ENCODE assay signal across 8 mouse cellular contexts in genomic region chr10:81285694-81286450, GRCm38 (mm10). TPM values are rescaled to one million over a fixed set of nuclear protein-coding genes. Genes with fewer than 3 reads are reported as not detected.
DNase-seq lines count a peak whose midpoint lies in the region; ATAC-seq and TF ChIP-seq lines count a peak whose summit lies in the region.

No protein-coding gene starts in this region.

- H3K27me3 ChIP-seq in forebrain, embryonic 10.5 days (ENCODE audit: poor library complexity, severe bottlenecking), result peaks cover 84% of the 10 kb centered on the region
- peaks cover 41% of the 10 kb centered on the region for H3K27me3 ChIP-seq in lung, embryonic 15.5 days

- peak overlapping the region; percentile 83 for H3K4me2 ChIP-seq in lung, embryonic 15.5 days

- peak; percentile 86 for DNase-seq in ES-CJ7 (ENCODE audit: low read depth, low spot score)
- DNase-seq in c-Kit-positive CD71-negative TER-119-negative erythroid progenitor cells, embryonic 14.5 days (ENCODE audit: low read depth), result peak; percentile 87
- DNase-seq in forebrain, embryonic 10.5 days (ENCODE audit: extremely low spot score, low spot score), result peak; percentile 95
- DNase-seq in heart, postnatal 10 days, result peak; percentile 94 to 95
- DNase-seq in kidney, postnatal 36 days, result peak; percentile 92 to 97
- DNase-seq in thymus, adult 18-20 months, result peak; percentile 87 to 89

- no peaks in the 10 kb centered on the region for H3K9me3 ChIP-seq in forebrain, embryonic 10.5 days
- no peaks in the 10 kb centered on the region for H3K9me3 ChIP-seq in lung, embryonic 15.5 days

- no peak for TF ChIP-seq CTCF in olfactory bulb, adult 2 months (IDR thresholded peaks at IDR 0.05; ENCODE audit: insufficient read depth, low read depth, low read length)

- ATAC-seq in lung, embryonic 15.5 days (ENCODE audit: borderline replicate concordance, extremely low read depth, low FRiP score, low TSS enrichment), result peak; percentile 53; the same call in 1 of the 2 replicates

- no peak for TF ChIP-seq POLR2A in olfactory bulb, adult 2 months (IDR thresholded peaks at IDR 0.05; ENCODE audit: insufficient read depth, low read depth, low read length)

- WGBS in forebrain, embryonic 10.5 days, result 3% methylated on average over 54 of the region's 54 CpGs
- WGBS in lung, embryonic 15.5 days, result 2% methylated on average over 54 of the region's 54 CpGs
- WGBS in olfactory bulb, adult 2 months, result 3% methylated on average over 54 of the region's 54 CpGs

- H3K36me3 ChIP-seq in forebrain, embryonic 10.5 days (replicated peaks), result no peaks in the 10 kb centered on the region
- no peaks in the 10 kb centered on the region for H3K36me3 ChIP-seq in lung, embryonic 15.5 days

- H3K4me3 ChIP-seq in forebrain, embryonic 10.5 days, result peak overlapping the region; percentile 62
- H3K4me3 ChIP-seq in lung, embryonic 15.5 days, result peak overlapping the region; percentile 50
- peak overlapping the region; percentile 29 for H3K4me3 ChIP-seq in olfactory bulb, adult 2 months (ENCODE audit: insufficient read depth, low read depth, low read length)

- peak overlapping the region; percentile 87 for H3K27ac ChIP-seq in forebrain, embryonic 10.5 days
- peak overlapping the region; percentile 76 for H3K27ac ChIP-seq in lung, embryonic 15.5 days
- H3K27ac ChIP-seq in olfactory bulb, adult 2 months (ENCODE audit: insufficient read depth, low read depth, low read length), result no peak overlapping the region

- peak overlapping the region; percentile 45 for H3K9ac ChIP-seq in lung, embryonic 15.5 days

- intact Hi-C loops in heart, postnatal 10 days (cut with DNase I), result no loop called here

- H3K4me1 ChIP-seq in forebrain, embryonic 10.5 days, result peaks cover 51% of the 10 kb centered on the region
- H3K4me1 ChIP-seq in lung, embryonic 15.5 days, result peaks cover 44% of the 10 kb centered on the region
- H3K4me1 ChIP-seq in olfactory bulb, adult 2 months (ENCODE audit: control insufficient read depth, insufficient read depth, low read length), result peaks cover 21% of the 10 kb centered on the region

RNA-seq across cellular contexts. Expression of gene Tjp3, which starts 5.5 kb away (rescaled TPM):
- 8.8 and 10.1 TPM in 2 replicates for polyA plus RNA-seq in forebrain, embryonic 10.5 days (2016; fragmentation: Nextera tagmentation; extraction: Ambion mirVana)
- under 1 TPM; 0.14 to 0.37 TPM for total RNA-seq in heart, postnatal 10 days (2021)
- 26.4 and 28.8 TPM in 2 replicates for polyA plus RNA-seq in lung, embryonic 15.5 days (2015; fragmentation: Nextera tagmentation; extraction: Ambion mirVana)
- not detected in 2 replicates for polyA plus RNA-seq in olfactory bulb, adult 2 months (2012; ENCODE audit: insufficient read depth, insufficient read length, low replicate concordance, missing spikeins)

RNA-seq across cellular contexts. Expression of gene Pip5k1c, which starts 6.9 kb away (rescaled TPM):
- 60.6 and 62.1 TPM in 2 replicates for polyA plus RNA-seq in forebrain, embryonic 10.5 days (2016; fragmentation: Nextera tagmentation; extraction: Ambion mirVana)
- total RNA-seq in heart, postnatal 10 days (2021), result 10 to 100 TPM; 43.2 to 46.4 TPM
- polyA plus RNA-seq in lung, embryonic 15.5 days (2015; fragmentation: Nextera tagmentation; extraction: Ambion mirVana), result 45.4 and 47.0 TPM in 2 replicates
- 935 TPM in 1 of 2 replicates, not detected in the other for polyA plus RNA-seq in olfactory bulb, adult 2 months (2012; ENCODE audit: insufficient read depth, insufficient read length, low replicate concordance, missing spikeins)

RNA-seq across cellular contexts. Expression of gene Apba3, which starts 19.1 kb away (rescaled TPM):
- polyA plus RNA-seq in forebrain, embryonic 10.5 days (2016; fragmentation: Nextera tagmentation; extraction: Ambion mirVana), result 51.9 and 52.1 TPM in 2 replicates
- total RNA-seq in heart, postnatal 10 days (2021), result 10 to 100 TPM; 66.5 to 68.3 TPM
- 60.7 and 66.5 TPM in 2 replicates for polyA plus RNA-seq in lung, embryonic 15.5 days (2015; fragmentation: Nextera tagmentation; extraction: Ambion mirVana)
- not detected in 2 replicates for polyA plus RNA-seq in olfactory bulb, adult 2 months (2012; ENCODE audit: insufficient read depth, insufficient read length, low replicate concordance, missing spikeins)

RNA-seq across cellular contexts. Expression of gene Mrpl54, which starts 19.1 kb away (rescaled TPM):
- polyA plus RNA-seq in forebrain, embryonic 10.5 days (2016; fragmentation: Nextera tagmentation; extraction: Ambion mirVana), result 217 TPM in 2 replicates
- 100 to 1,000 TPM in 1 of 2 experiments, 10 to 100 TPM in 1; 93.4 to 108 TPM for total RNA-seq in heart, postnatal 10 days (2021)
- polyA plus RNA-seq in lung, embryonic 15.5 days (2015; fragmentation: Nextera tagmentation; extraction: Ambion mirVana), result 208 and 225 TPM in 2 replicates
- not detected in 2 replicates for polyA plus RNA-seq in olfactory bulb, adult 2 months (2012; ENCODE audit: insufficient read depth, insufficient read length, low replicate concordance, missing spikeins)

RNA-seq across cellular contexts. Expression of gene Matk, which starts 33.1 kb away (rescaled TPM):
- 3.7 and 5.0 TPM in 2 replicates for polyA plus RNA-seq in forebrain, embryonic 10.5 days (2016; fragmentation: Nextera tagmentation; extraction: Ambion mirVana)
- under 1 TPM; 0.27 to 0.38 TPM for total RNA-seq in heart, postnatal 10 days (2021)
- polyA plus RNA-seq in lung, embryonic 15.5 days (2015; fragmentation: Nextera tagmentation; extraction: Ambion mirVana), result 2.7 and 3.9 TPM in 2 replicates
- polyA plus RNA-seq in olfactory bulb, adult 2 months (2012; ENCODE audit: insufficient read depth, insufficient read length, low replicate concordance, missing spikeins), result not detected in 2 replicates
